Mouse (Mus musculus) gastrocnemius, postnatal 10 days (tissue): ENCODE measurements around the gene Ptprd. TPM values are rescaled to one million over a fixed set of nuclear protein-coding genes. Genes with fewer than 3 reads are reported as not detected.

Source experiments
- microRNA-seq, 2 experiments: library from miRNA; unstranded; fragments of <30 nt; microRNA quantifications; one replicate each; pipeline ENCODE4 v1.2.0; 2021
- total RNA-seq, 2 experiments: library from RNA; stranded (reverse); gene quantifications; 2 replicates each; pipeline ENCODE4 v1.2.3; 2021

The Ptprd gene
- total RNA-seq, 2 experiments from 2014 or later, result 43.3 to 53.4 TPM

Small RNAs within 50 kb of the gene (microRNA-seq; reads per million reads assigned to microRNA genes)
- gene Gm23159, result 0 reads per million in 2 experiments
